Comparison of ENCODE assay signal across 12 mouse cellular contexts in genomic region chr12:53060903-53061302, GRCm38 (mm10).
DNase-seq lines count a peak whose midpoint lies in the region; ATAC-seq and TF ChIP-seq lines count a peak whose summit lies in the region.
"Had no signal": no experiment of that assay in that cellular context is flagged by ENCODE, and none has a peak within 500 bp of the region (broad histone marks: within the 10 kb centered on the region; RNA-seq: fewer than 3 reads in every experiment).

No protein-coding gene starts in this region.

- H3K9me3 ChIP-seq in hindbrain, embryonic 10.5 days, result no peaks in the 10 kb centered on the region
- H3K9me3 ChIP-seq in midbrain, embryonic 14.5 days (ENCODE audit: control insufficient read depth, low read length), result no peaks in the 10 kb centered on the region
- no peaks in the 10 kb centered on the region for H3K9me3 ChIP-seq in liver, embryonic 11.5 days (ENCODE audit: control insufficient read depth, low read length)

- TF ChIP-seq CTCF in brain, embryonic 14.5 days (IDR thresholded peaks at IDR 0.05; ENCODE audit: borderline replicate concordance, extremely low read depth, insufficient read depth, insufficient read length), result no peak

- H3K36me3 ChIP-seq in hindbrain, embryonic 10.5 days, result no peaks in the 10 kb centered on the region
- H3K36me3 ChIP-seq in midbrain, embryonic 14.5 days (ENCODE audit: control insufficient read depth, insufficient read depth, low read length), result no peaks in the 10 kb centered on the region
- H3K36me3 ChIP-seq in liver, embryonic 11.5 days (ENCODE audit: control insufficient read depth, insufficient read depth, low read length), result no peaks in the 10 kb centered on the region

- no peak for ATAC-seq in midbrain, embryonic 14.5 days (ENCODE audit: low FRiP score, low TSS enrichment)
- ATAC-seq in liver, embryonic 11.5 days (replicated peaks; ENCODE audit: low FRiP score), result no peak
- ATAC-seq: intestine, postnatal 0 days had no signal

- no peak overlapping the region for H3K4me3 ChIP-seq in hindbrain, embryonic 10.5 days
- H3K4me3 ChIP-seq in midbrain, embryonic 14.5 days (replicated peaks; ENCODE audit: low read depth, low read length), result no peak overlapping the region
- H3K4me3 ChIP-seq in liver, embryonic 11.5 days (ENCODE audit: low read depth, low read length), result no peak overlapping the region

- H3K4me1 ChIP-seq in hindbrain, embryonic 10.5 days (replicated peaks), result peaks cover 73% of the 10 kb centered on the region
- peaks cover 43% of the 10 kb centered on the region for H3K4me1 ChIP-seq in midbrain, embryonic 14.5 days (ENCODE audit: control insufficient read depth, insufficient read depth, low read length)
- H3K4me1 ChIP-seq in liver, embryonic 11.5 days (replicated peaks; ENCODE audit: control insufficient read depth, insufficient read depth, low read length), result no peaks in the 10 kb centered on the region

- 0 out of 2 replicates have a peak overlapping the region, but pooled peaks have one; percentile 2 for H3K4me2 ChIP-seq in midbrain, embryonic 14.5 days (ENCODE audit: low read length)
- no peak overlapping the region for H3K4me2 ChIP-seq in liver, embryonic 11.5 days

- no peaks in the 10 kb centered on the region for H3K27me3 ChIP-seq in hindbrain, embryonic 10.5 days (ENCODE audit: insufficient read depth, poor library complexity, severe bottlenecking)
- H3K27me3 ChIP-seq in midbrain, embryonic 14.5 days (ENCODE audit: control insufficient read depth, insufficient read depth, low read length), result no peaks in the 10 kb centered on the region
- H3K27me3 ChIP-seq in liver, embryonic 11.5 days (replicated peaks; ENCODE audit: control insufficient read depth, insufficient read depth, low read length), result no peaks in the 10 kb centered on the region

- peak overlapping the region; percentile 84 for H3K27ac ChIP-seq in hindbrain, embryonic 10.5 days
- H3K27ac ChIP-seq in midbrain, embryonic 14.5 days (replicated peaks; ENCODE audit: low read depth, low read length), result peak overlapping the region; percentile 60
- H3K27ac ChIP-seq in liver, embryonic 11.5 days (ENCODE audit: low read depth, low read length), result no peak overlapping the region
- H3K27ac ChIP-seq: liver, embryonic 14.5 days had no signal

- peak; percentile 24 for DNase-seq in embryo, embryonic 11 days
- no peak for DNase-seq in embryo, embryonic 10 days (ENCODE audit: low spot score)
- DNase-seq in brain, embryonic 14.5 days (ENCODE audit: low read depth), result peak; percentile 85
- DNase-seq in hindbrain, embryonic 10.5 days (ENCODE audit: low spot score), result no peak
- DNase-seq in midbrain, embryonic 14.5 days, result no peak
- no peak for DNase-seq in gastrocnemius, postnatal 36 days
- DNase-seq in gastrocnemius, postnatal 4 days (ENCODE audit: low spot score in 2 of 2), result no peak
- DNase-seq in liver, embryonic 11.5 days (ENCODE audit: low spot score), result no peak
- DNase-seq: cerebellum, adult 8-10 months; thymus, adult 18-20 months had no signal

- no peak overlapping the region for H3K9ac ChIP-seq in midbrain, embryonic 14.5 days (replicated peaks; ENCODE audit: low read length)
- H3K9ac ChIP-seq in liver, embryonic 11.5 days (ENCODE audit: low read depth, low read length), result no peak overlapping the region
- H3K9ac ChIP-seq: liver, embryonic 14.5 days had no signal

- intact Hi-C loops in gastrocnemius, postnatal 36 days (cut with DNase I), result no loop called here

- 70% methylated on average over 6 of the region's 6 CpGs for WGBS in hindbrain, embryonic 10.5 days
- WGBS in midbrain, embryonic 14.5 days, result 25% methylated on average over 6 of the region's 6 CpGs
- WGBS in liver, embryonic 11.5 days, result 80% methylated on average over 6 of the region's 6 CpGs

- no peak for TF ChIP-seq POLR2A in brain, embryonic 14.5 days (IDR thresholded peaks at IDR 0.05; ENCODE audit: borderline replicate concordance, extremely low read depth, insufficient read depth, insufficient read length, poor library complexity, severe bottlenecking)

Comparison
In these comparisons a context has a peak if more than half of its experiments do, and no peak if none do; other contexts are left out.
1. DNase-seq: peak in embryo, embryonic 11 days (single experiment) and brain, embryonic 14.5 days (single experiment); none in embryo, embryonic 10 days (single experiment), hindbrain, embryonic 10.5 days (single experiment), midbrain, embryonic 14.5 days (single experiment), gastrocnemius, postnatal 36 days (0 of 2), gastrocnemius, postnatal 4 days (0 of 2) and liver, embryonic 11.5 days (single experiment).